Mouse (Mus musculus): ENCODE results near the gene Kctd21.

GRCm38 (mm10) chr7:97301321-97301720 lies 30.8 kb upstream of the Kctd21 start:
- TF ChIP-seq POLR2A (IDR thresholded peaks at IDR 0.05; ENCODE audit: extremely low read depth, insufficient read depth, low read length) (no peak), CTCF (IDR thresholded peaks at IDR 0.05; ENCODE audit: low read depth, low read length) (no peak)
